Mouse (Mus musculus) adipocyte (in vitro differentiated cells): ENCODE measurements around the gene Gm17364.
"Not testable (repeated sequence)": the region's sequence is repeated elsewhere in the genome, so short reads cannot be mapped to it uniquely, and the experiment has no call there.

Experiments used
- DNase-seq: peaks from one replicate; pipeline ENCODE4 v3.0.0-alpha.2; 2016; ENCODE audit warnings: low spot score

Gm17364 gene

GRCm38 (mm10) chr13:41251667-41252066 lies 22.1 kb downstream of the Gm17364 start:
- no peak for DNase-seq

GRCm38 (mm10) chr13:41251232-41251631 lies 22.5 kb downstream of the Gm17364 start:
- not testable (repeated sequence) for DNase-seq

GRCm38 (mm10) chr13:41250318-41250981 lies 23.3 kb downstream of the Gm17364 start:
- peak; percentile 51 for DNase-seq

- DNase-seq, result peak; percentile 95
Observed at GRCm38 (mm10) chr13:41249538-41250317, 24.0 kb downstream of the Gm17364 start, which contains the start of gene Smim13. Gene Smim13 (plus strand): TSS chr13:41249844.

- no peak for DNase-seq
Observed at GRCm38 (mm10) chr13:41248751-41249520, 24.8 kb downstream of the Gm17364 start.

- DNase-seq, result no peak
Observed at GRCm38 (mm10) chr13:41244306-41244830, 29.4 kb downstream of the Gm17364 start.

- DNase-seq, result no peak
Observed at GRCm38 (mm10) chr13:41241557-41241956, 32.2 kb downstream of the Gm17364 start.

- peak; percentile 73 for DNase-seq
Observed at GRCm38 (mm10) chr13:41238805-41239130, 35.0 kb downstream of the Gm17364 start.

- no peak for DNase-seq
Observed at GRCm38 (mm10) chr13:41238035-41238804, 35.6 kb downstream of the Gm17364 start.

- no peak for DNase-seq
Observed at GRCm38 (mm10) chr13:41235845-41236741, 37.7 kb downstream of the Gm17364 start.

- DNase-seq, result no peak
Observed at GRCm38 (mm10) chr13:41235181-41235580, 38.6 kb downstream of the Gm17364 start.

GRCm38 (mm10) chr13:41233241-41233640 lies 40.5 kb downstream of the Gm17364 start:
- DNase-seq, result no peak

GRCm38 (mm10) chr13:41232209-41232608 lies 41.6 kb downstream of the Gm17364 start:
- no peak for DNase-seq

- no peak for DNase-seq
Observed at GRCm38 (mm10) chr13:41231389-41231983, 42.3 kb downstream of the Gm17364 start.

- no peak for DNase-seq
Observed at GRCm38 (mm10) chr13:41230256-41230655, 43.5 kb downstream of the Gm17364 start.

GRCm38 (mm10) chr13:41228060-41228459 lies 45.7 kb downstream of the Gm17364 start:
- DNase-seq, result no peak

GRCm38 (mm10) chr13:41226513-41226912 lies 47.3 kb downstream of the Gm17364 start:
- no peak for DNase-seq
